Mouse (Mus musculus): ENCODE results near the gene Itpr2.

GRCm38 (mm10) chr6:146333506-146333905, 168.5 kb downstream of the Itpr2 start:
- TF ChIP-seq CTCF (IDR thresholded peaks at IDR 0.05; ENCODE audit: low read depth) = no peak
- TF ChIP-seq EP300 (optimal IDR thresholded peaks at IDR 0.05) = no peak

Data from stomach, postnatal 0 days (tissue).